Mouse (Mus musculus) kidney, postnatal 0 days (tissue): ENCODE results near the gene Btbd7. TPM values are rescaled to one million over a fixed set of nuclear protein-coding genes. Genes with fewer than 3 reads are reported as not detected.

Experiments used
- ATAC-seq: fragments of 200-750 bp; cut with Nextera tagmentation; replicated peaks from 2 replicates; pipeline ENCODE4 v1.8.0; 2017; ENCODE audit warnings: low read depth, moderate number of reproducible peaks, moderate TSS enrichment, moderate library complexity; ENCODE audit not compliant: low FRiP score
- DNase-seq: peaks from one replicate; pipeline ENCODE4 v3.0.0-alpha.2; 2016; ENCODE audit warnings: low spot score
- H3K27ac ChIP-seq: fragments of 300-500 bp; sonication (generic); 2 replicates; pipeline ENCODE4 v1.5.1; 2014; ENCODE audit warnings: mild to moderate bottlenecking
- H3K27me3 ChIP-seq: fragments of 300-500 bp; sonication (generic); 2 replicates; pipeline ENCODE4 v1.6.1; 2014; ENCODE audit warnings: low read length, mixed read lengths; ENCODE audit not compliant: insufficient read depth
- H3K36me3 ChIP-seq: fragments of 300-500 bp; sonication (generic); 2 replicates; pipeline ENCODE4 v1.6.1; 2014; ENCODE audit warnings: low read length, mixed read lengths; ENCODE audit not compliant: insufficient read depth
- H3K4me1 ChIP-seq: fragments of 300-500 bp; sonication (generic); replicated peaks from 2 replicates; pipeline ENCODE4 v1.6.1; 2014; ENCODE audit warnings: antibody characterized with exemption, low read length, mixed read lengths; ENCODE audit not compliant: insufficient read depth
- H3K4me2 ChIP-seq: fragments of 300-500 bp; sonication (generic); 2 replicates; pipeline ENCODE4 v1.6.1; 2014; ENCODE audit warnings: mild to moderate bottlenecking, low read length, moderate library complexity, mixed read lengths
- H3K4me3 ChIP-seq: fragments of 300-500 bp; sonication (generic); replicated peaks from 2 replicates; pipeline ENCODE4 v1.5.1; 2014; ENCODE audit warnings: low read depth, low read length
- H3K9ac ChIP-seq: fragments of 300-500 bp; sonication (generic); 2 replicates; pipeline ENCODE4 v1.6.1; 2014; ENCODE audit warnings: low read depth, low read length
- H3K9me3 ChIP-seq: fragments of 300-500 bp; sonication (generic); replicated peaks from 2 replicates; pipeline ENCODE4 v1.6.1; 2016; ENCODE audit warnings: low read length, inconsistent platforms, mixed read lengths
- CTCF ChIP-seq: IDR thresholded peaks from 2 replicates; pipeline ENCODE4 v1.5.1; 2016; ENCODE audit warnings: antibody characterized with exemption, low read depth, mild to moderate bottlenecking, moderate library complexity
- WGBS: fragments of 180-500 bp; shearing (Covaris S2); extraction: QIAGEN DNeasy Blood & Tissue Kit; methylation state at CpG from one replicate; pipeline ENCODE4 v1.1.7; 2014; 5-methylcytosine and 5-hydroxymethylcytosine counted together
- polyA plus RNA-seq: library from polyadenylated mRNA; unstranded; fragments of >200 nt; fragmentation: Nextera tagmentation; extraction: Ambion mirVana; gene quantifications from 2 replicates; pipeline ENCODE4 v1.2.1, GENCODE M21; 2015

The Btbd7 gene
- polyA plus RNA-seq, 1 experiment from 2014 or later: 15.5 TPM

- Histone ChIP-seq H3K27me3 (no peaks in the 10 kb centered on the region), H3K27ac (no peak overlapping the region), H3K4me2 (no peak overlapping the region), H3K9ac (no peak overlapping the region), H3K4me3 (no peak overlapping the region), H3K9me3 (no peaks in the 10 kb centered on the region), H3K36me3 (peaks cover 31% of the 10 kb centered on the region), H3K4me1 (no peaks in the 10 kb centered on the region)
- no peak for ATAC-seq
- 92% methylated on average over 5 of the region's 5 CpGs for WGBS
- no peak for DNase-seq
- no peak for TF ChIP-seq CTCF
Observed at GRCm38 (mm10) chr12:102785593-102785985, 92.7 kb downstream of the Btbd7 start.

GRCm38 (mm10) chr12:102784899-102785592 is 93.2 kb downstream of the Btbd7 start:
- WGBS: 88% methylated on average over 19 of the region's 19 CpGs
- Histone ChIP-seq H3K9me3 (no peaks in the 10 kb centered on the region), H3K4me3 (no peak overlapping the region), H3K4me1 (no peaks in the 10 kb centered on the region), H3K9ac (no peak overlapping the region), H3K36me3 (peaks cover 29% of the 10 kb centered on the region), H3K27ac (no peak overlapping the region), H3K4me2 (no peak overlapping the region), H3K27me3 (no peaks in the 10 kb centered on the region)
- no peak for TF ChIP-seq CTCF
- DNase-seq (no peak), ATAC-seq (no peak)

GRCm38 (mm10) chr12:102782841-102783240 is 95.4 kb downstream of the Btbd7 start:
- no peak for TF ChIP-seq CTCF

GRCm38 (mm10) chr12:102779452-102779851 is 98.8 kb downstream of the Btbd7 start:
- Histone ChIP-seq H3K36me3 (peaks cover 17% of the 10 kb centered on the region; the same call in 1 of the 2 replicates), H3K4me2 (no peak overlapping the region), H3K9me3 (no peaks in the 10 kb centered on the region), H3K4me1 (no peaks in the 10 kb centered on the region), H3K9ac (no peak overlapping the region), H3K27me3 (no peaks in the 10 kb centered on the region), H3K27ac (no peak overlapping the region), H3K4me3 (no peak overlapping the region)
- peak; percentile 59 for TF ChIP-seq CTCF
- ATAC-seq (no peak; the same call in 1 of the 2 replicates), DNase-seq (peak; percentile 30)
- 41% methylated on average over 3 of the region's 3 CpGs for WGBS

More at GRCm38 (mm10) chr12:102782841-102783240, 95.4 kb downstream of the Btbd7 start:
- DNase-seq (no peak), ATAC-seq (no peak)
- 80% methylated on average over 5 of the region's 5 CpGs for WGBS
- Histone ChIP-seq H3K4me1 (no peaks in the 10 kb centered on the region), H3K9ac (no peak overlapping the region), H3K27me3 (no peaks in the 10 kb centered on the region), H3K36me3 (peaks cover 15% of the 10 kb centered on the region), H3K27ac (no peak overlapping the region), H3K4me3 (no peak overlapping the region), H3K9me3 (no peaks in the 10 kb centered on the region), H3K4me2 (no peak overlapping the region)

GRCm38 (mm10) chr12:102778151-102778550 is 100.1 kb downstream of the Btbd7 start:
- no peak for ATAC-seq
- Histone ChIP-seq H3K9me3 (no peaks in the 10 kb centered on the region), H3K9ac (no peak overlapping the region), H3K27ac (no peak overlapping the region), H3K4me2 (no peak overlapping the region), H3K4me3 (no peak overlapping the region), H3K27me3 (no peaks in the 10 kb centered on the region), H3K36me3 (peaks cover 20% of the 10 kb centered on the region), H3K4me1 (no peaks in the 10 kb centered on the region)
- TF ChIP-seq CTCF: no peak
- no peak for DNase-seq
- 78% methylated on average over 5 of the region's 5 CpGs for WGBS

GRCm38 (mm10) chr12:102776035-102776434 is 102.2 kb downstream of the Btbd7 start:
- ATAC-seq (no peak), DNase-seq (no peak)
- no peak for TF ChIP-seq CTCF
- no peak overlapping the region for H3K27ac ChIP-seq
- H3K27me3 ChIP-seq: no peaks in the 10 kb centered on the region
- no peak overlapping the region for H3K9ac ChIP-seq
- no peaks in the 10 kb centered on the region for H3K9me3 ChIP-seq
- H3K36me3 ChIP-seq: peaks cover 33% of the 10 kb centered on the region
- no peak overlapping the region for H3K4me3 ChIP-seq
- H3K4me2 ChIP-seq: no peak overlapping the region
- no peaks in the 10 kb centered on the region for H3K4me1 ChIP-seq
- WGBS: 92% methylated on average over 14 of the region's 14 CpGs

GRCm38 (mm10) chr12:102772676-102773075 is 105.6 kb downstream of the Btbd7 start:
- no peak for DNase-seq
- Histone ChIP-seq H3K36me3 (peaks cover 64% of the 10 kb centered on the region), H3K9me3 (no peaks in the 10 kb centered on the region), H3K27ac (no peak overlapping the region), H3K4me1 (no peaks in the 10 kb centered on the region), H3K9ac (no peak overlapping the region), H3K4me2 (no peak overlapping the region), H3K4me3 (no peak overlapping the region), H3K27me3 (no peaks in the 10 kb centered on the region)
- TF ChIP-seq CTCF: no peak
- 96% methylated on average over 5 of the region's 5 CpGs for WGBS
- no peak for ATAC-seq
